Mouse (Mus musculus): ENCODE results near the gene Nrarp.

Gene Nrarp

GRCm38 (mm10) chr2:25225811-25226379 lies 45.3 kb downstream of the Nrarp start:
- in situ Hi-C loops (cut with MboI, MseI) = no loop called here

GRCm38 (mm10) chr2:25226864-25227263 lies 46.3 kb downstream of the Nrarp start:
- in situ Hi-C loops (cut with MboI, MseI) = no loop called here

GRCm38 (mm10) chr2:25227406-25227805 lies 46.8 kb downstream of the Nrarp start:
- in situ Hi-C loops (cut with MboI, MseI) = no loop called here

- in situ Hi-C loops (cut with MboI, MseI) = no loop called here
Observed at GRCm38 (mm10) chr2:25228431-25228889, 47.9 kb downstream of the Nrarp start.

- in situ Hi-C loops (cut with MboI, MseI) = no loop called here
Observed at GRCm38 (mm10) chr2:25228995-25229530, 48.5 kb downstream of the Nrarp start.

- in situ Hi-C loops (cut with MboI, MseI) = no loop called here
Observed at GRCm38 (mm10) chr2:25229582-25229981, 49.0 kb downstream of the Nrarp start.

- in situ Hi-C loops (cut with MboI, MseI) = no loop called here
Observed at GRCm38 (mm10) chr2:25230581-25230980, 50.0 kb downstream of the Nrarp start.

GRCm38 (mm10) chr2:25231038-25231437 lies 50.5 kb downstream of the Nrarp start:
- in situ Hi-C loops (cut with MboI, MseI) = no loop called here
